9 mouse cellular contexts compared by ENCODE assay signal in the genomic region with DNA sequence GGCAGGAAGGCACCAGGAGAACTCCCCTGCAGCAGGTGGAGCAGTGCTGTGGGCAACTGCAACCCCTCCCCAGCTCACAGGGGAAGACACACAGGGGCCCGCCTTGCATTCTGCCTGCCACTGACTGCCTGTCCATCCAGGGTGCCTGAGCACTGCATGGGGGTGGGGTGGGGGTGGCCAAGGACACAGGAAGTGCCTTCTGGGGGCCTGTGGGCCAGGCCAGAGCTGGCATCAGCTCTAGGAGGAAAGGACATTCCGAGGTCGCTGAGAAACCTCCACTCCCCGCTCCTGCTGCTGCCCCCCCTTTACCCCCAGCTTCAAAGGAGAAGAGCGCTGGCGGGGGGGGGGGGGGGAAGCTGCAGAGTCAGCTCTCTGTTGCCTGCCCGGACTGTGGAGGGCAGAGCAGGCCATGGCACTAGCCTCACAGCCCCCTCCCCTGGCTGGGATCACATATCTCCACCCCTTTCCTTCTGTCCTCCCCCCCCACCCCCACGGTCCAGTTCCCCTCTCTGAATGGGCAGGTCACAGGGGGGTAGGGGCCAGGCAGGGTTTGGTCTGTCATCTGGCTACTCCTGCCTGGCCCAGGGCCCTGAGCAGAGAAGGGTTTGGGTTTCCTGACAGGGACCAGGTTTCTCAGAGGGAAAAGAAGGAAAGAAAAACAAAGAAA. TPM values are rescaled to one million over a fixed set of nuclear protein-coding genes. Genes with fewer than 3 reads are reported as not detected.
DNase-seq lines count a peak whose midpoint lies in the region; ATAC-seq and TF ChIP-seq lines count a peak whose summit lies in the region.
"Had no signal": no experiment of that assay in that cellular context is flagged by ENCODE, and none has a peak within 500 bp of the region (broad histone marks: within the 10 kb centered on the region; RNA-seq: fewer than 3 reads in every experiment).

No protein-coding gene starts in this region.

- H3K4me1 ChIP-seq in stomach, postnatal 0 days (replicated peaks; ENCODE audit: control insufficient read depth, insufficient read depth), result no peaks in the 10 kb centered on the region

- WGBS in stomach, postnatal 0 days, result 8% methylated on average over 6 of the region's 8 CpGs

- intact Hi-C loops in gastrocnemius, postnatal 14 days (cut with DNase I; ENCODE audit: low total_unique reads), result no loop called here

- H3K27ac ChIP-seq in stomach, postnatal 0 days (replicated peaks), result no peak overlapping the region

- no peaks in the 10 kb centered on the region for H3K27me3 ChIP-seq in stomach, postnatal 0 days (ENCODE audit: control insufficient read depth, insufficient read depth, low read length)

- H3K4me3 ChIP-seq in stomach, postnatal 0 days (ENCODE audit: low read depth, low read length), result no peak overlapping the region

- no peaks in the 10 kb centered on the region; the same call in 1 of the 2 replicates for H3K36me3 ChIP-seq in stomach, postnatal 0 days (ENCODE audit: control insufficient read depth, insufficient read depth, low read length)

- no peaks in the 10 kb centered on the region for H3K9me3 ChIP-seq in stomach, postnatal 0 days (ENCODE audit: control insufficient read depth, low read length)

- no peak for TF ChIP-seq CTCF in stomach, postnatal 0 days (IDR thresholded peaks at IDR 0.05; ENCODE audit: low read depth)

- H3K4me2 ChIP-seq in stomach, postnatal 0 days (replicated peaks; ENCODE audit: low read depth), result no peak overlapping the region

- 0 out of 2 replicates have a peak, but pooled peaks have one; percentile 27 for ATAC-seq in stomach, postnatal 0 days (ENCODE audit: low FRiP score, low TSS enrichment)

- no peak overlapping the region for H3K9ac ChIP-seq in stomach, postnatal 0 days (ENCODE audit: low read length)

- TF ChIP-seq EP300 in stomach, postnatal 0 days (optimal IDR thresholded peaks at IDR 0.05), result no peak

- peak; percentile 73 for DNase-seq in gastrocnemius, postnatal 25 days
- no peak for DNase-seq in gastrocnemius, postnatal 14 days
- DNase-seq in thymus, postnatal 25 days, result peak; percentile 3
- DNase-seq in thymus, postnatal 10 days (ENCODE audit: low spot score in 2 of 2), result no peak
- DNase-seq in kidney, postnatal 36 days, result peak; percentile 26 to 29
- no peak for DNase-seq in stomach, postnatal 0 days (ENCODE audit: low spot score)
- DNase-seq in right cerebral cortex, postnatal 14 days, result no peak
- DNase-seq in frontal cortex, postnatal 36 days (ENCODE audit: low spot score in 2 of 2), result no peak
- DNase-seq: right cerebral cortex, adult 18-20 months had no signal

RNA-seq across cellular contexts. Expression of gene Enho, which starts 25.0 kb away (rescaled TPM):
- total RNA-seq in gastrocnemius, postnatal 25 days (2021), result 10 to 100 TPM; 12.7 to 15.7 TPM
- 1 to 10 TPM; 6.7 to 9.9 TPM for total RNA-seq in gastrocnemius, postnatal 14 days (2021)
- polyA plus RNA-seq in stomach, postnatal 0 days (2015; fragmentation: Nextera tagmentation; extraction: Ambion mirVana), result 50.5 and 55.4 TPM in 2 replicates

RNA-seq across cellular contexts. Expression of gene Cntfr, which starts 31.7 kb away (rescaled TPM):
- 10 to 100 TPM; 33.5 to 34.7 TPM for total RNA-seq in gastrocnemius, postnatal 25 days (2021)
- 10 to 100 TPM; 15.3 to 38.0 TPM for total RNA-seq in gastrocnemius, postnatal 14 days (2021)
- polyA plus RNA-seq in stomach, postnatal 0 days (2015; fragmentation: Nextera tagmentation; extraction: Ambion mirVana), result 4.3 and 5.9 TPM in 2 replicates

RNA-seq across cellular contexts. Expression of gene Il11ra1, which starts 34.6 kb away (rescaled TPM):
- total RNA-seq in gastrocnemius, postnatal 25 days (2021), result 10 to 100 TPM; 37.2 to 42.1 TPM
- 10 to 100 TPM; 49.3 to 56.9 TPM for total RNA-seq in gastrocnemius, postnatal 14 days (2021)
- polyA plus RNA-seq in stomach, postnatal 0 days (2015; fragmentation: Nextera tagmentation; extraction: Ambion mirVana), result 73.7 and 80.0 TPM in 2 replicates

RNA-seq across cellular contexts. Expression of gene Rpp25l, which starts 48.2 kb away (rescaled TPM):
- total RNA-seq in gastrocnemius, postnatal 25 days (2021), result 10 to 100 TPM; 43.2 to 46.9 TPM
- 10 to 100 TPM; 40.3 to 49.9 TPM for total RNA-seq in gastrocnemius, postnatal 14 days (2021)
- 38.0 and 40.2 TPM in 2 replicates for polyA plus RNA-seq in stomach, postnatal 0 days (2015; fragmentation: Nextera tagmentation; extraction: Ambion mirVana)

RNA-seq across cellular contexts. Expression of gene Dctn3, which starts 57.8 kb away (rescaled TPM):
- total RNA-seq in gastrocnemius, postnatal 25 days (2021), result 10 to 100 TPM; 38.5 to 40.6 TPM
- total RNA-seq in gastrocnemius, postnatal 14 days (2021), result 10 to 100 TPM; 39.6 to 44.8 TPM
- polyA plus RNA-seq in stomach, postnatal 0 days (2015; fragmentation: Nextera tagmentation; extraction: Ambion mirVana), result 129 TPM in 2 replicates

Comparison
In these comparisons a context has a peak if more than half of its experiments do, and no peak if none do; other contexts are left out.
1. DNase-seq: peak in gastrocnemius, postnatal 25 days (single experiment), thymus, postnatal 25 days (single experiment) and kidney, postnatal 36 days (2 of 2); none in gastrocnemius, postnatal 14 days (single experiment), thymus, postnatal 10 days (0 of 2), stomach, postnatal 0 days (single experiment), right cerebral cortex, postnatal 14 days (single experiment) and frontal cortex, postnatal 36 days (0 of 2).